Mouse (Mus musculus): ENCODE measurements around the gene Gle1. TPM values are rescaled to one million over a fixed set of nuclear protein-coding genes. Genes with fewer than 3 reads are reported as not detected.
"Not testable (repeated sequence)": the region's sequence is repeated elsewhere in the genome, so short reads cannot be mapped to it uniquely, and the experiment has no call there.

Gene Gle1
- 10 to 100 TPM; 25.9 to 26.8 TPM for total RNA-seq (2021)

- peak; percentile 98 for DNase-seq
These were observed at the start of gene Gle1 for GRCm38 (mm10) chr2:29934906-29935599. Gene Gle1 (plus strand): TSS chr2:29935426.

DNA sequence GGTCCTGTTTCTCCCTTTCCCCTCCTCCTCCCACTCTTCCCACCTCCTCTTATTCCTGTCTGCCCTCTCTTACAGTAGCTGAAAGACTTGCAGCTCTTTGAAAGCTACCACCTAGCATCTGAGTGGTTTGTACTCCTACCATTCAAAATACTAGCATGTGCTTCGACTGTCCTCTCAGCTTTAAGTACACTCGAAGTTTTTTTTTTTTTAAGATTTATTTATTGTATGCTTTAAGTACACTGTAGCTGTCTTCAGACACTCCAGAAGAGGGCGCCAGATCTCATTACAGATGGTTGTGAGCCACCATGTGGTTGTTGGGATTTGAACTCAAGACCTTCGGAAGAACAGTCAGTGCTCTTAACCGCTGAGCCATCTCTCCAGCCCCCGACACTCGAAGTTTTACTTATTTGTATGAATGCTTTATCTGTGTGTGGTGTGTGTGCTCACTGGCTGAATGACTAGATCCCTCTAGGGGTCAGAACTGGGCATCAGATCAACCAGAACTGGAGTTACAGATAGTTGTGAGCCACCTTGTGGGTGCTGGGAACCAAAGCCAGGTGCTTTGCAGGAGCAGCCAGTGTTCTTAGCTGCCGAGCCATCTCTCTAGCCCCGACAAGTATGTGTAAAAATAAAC, 48.5 kb upstream of the Gle1 start:
- not testable (repeated sequence) for DNase-seq

DNA sequence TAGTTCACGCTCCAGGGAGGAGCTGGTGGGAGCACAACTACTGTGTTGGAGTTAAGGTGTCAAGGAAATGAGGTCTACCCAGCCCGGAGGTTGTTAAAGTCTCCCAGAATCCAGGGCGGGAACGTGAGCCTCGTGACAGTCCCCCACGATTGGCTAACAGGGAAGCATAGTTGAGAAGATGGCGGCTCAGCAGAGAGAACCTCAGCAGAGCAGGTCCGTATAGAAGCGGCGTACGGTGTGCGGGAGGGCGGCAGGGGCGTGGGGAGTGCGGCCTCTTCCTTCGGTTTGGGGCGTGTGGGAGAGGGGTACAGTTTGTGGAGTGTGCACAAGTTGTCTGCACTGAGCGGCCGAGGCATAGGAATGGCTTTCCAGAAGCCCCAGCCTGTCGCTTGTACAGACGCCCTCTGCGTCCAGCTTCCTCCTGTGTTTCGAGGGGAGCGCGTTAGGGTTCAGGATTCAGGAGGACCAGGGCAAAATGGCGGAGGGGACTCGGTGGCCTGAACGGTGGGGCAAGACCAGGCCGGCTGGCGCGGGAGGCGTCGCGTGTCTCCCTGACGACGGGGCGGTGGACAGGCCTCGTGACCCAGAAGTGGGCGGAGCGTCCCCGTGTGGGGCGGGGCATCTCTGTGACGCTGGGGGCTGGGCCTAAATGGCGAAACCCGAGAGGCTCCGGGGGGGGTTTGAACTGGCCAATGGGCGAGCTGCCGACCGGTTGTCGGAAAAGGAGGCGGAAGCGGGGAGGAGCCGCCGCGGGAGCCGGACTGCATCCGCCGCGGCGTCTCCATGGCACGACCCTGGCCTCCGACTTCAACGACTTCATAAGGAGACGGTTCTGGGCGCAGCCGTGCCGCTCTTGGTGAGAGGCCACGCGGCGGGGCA, 45.9 kb upstream of the Gle1 start, which contains the start of gene Odf2:
Odf2 (plus strand) TSS at position 156 of the 879 bp plus-strand sequence.
- DNase-seq = peak; percentile 100

- DNase-seq = peak; percentile 85
These were observed 45.0 kb upstream of the Gle1 start for GRCm38 (mm10) chr2:29889991-29890833.

GRCm38 (mm10) chr2:29891773-29892172, 43.5 kb upstream of the Gle1 start:
- no peak for DNase-seq

DNA sequence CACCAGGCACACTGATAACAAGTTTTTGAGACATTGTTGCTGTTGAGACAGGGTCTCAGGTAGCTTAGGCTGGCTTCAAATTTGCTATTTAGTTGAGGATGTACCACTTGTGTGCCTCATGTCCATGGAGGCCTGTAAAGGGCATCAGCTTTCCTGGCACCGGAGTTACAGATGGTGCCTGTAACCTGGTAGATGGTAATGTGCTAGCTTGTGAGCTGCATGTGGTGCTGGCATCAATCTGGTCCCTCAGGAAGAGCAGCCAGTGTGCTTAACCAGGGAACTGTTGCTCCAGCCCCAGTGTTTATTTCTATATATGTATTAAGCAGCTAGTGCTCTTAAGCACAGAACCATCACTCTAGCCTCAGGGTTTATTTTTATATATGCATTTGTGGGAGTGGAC, 39.2 kb upstream of the Gle1 start:
- DNase-seq = no peak

DNA sequence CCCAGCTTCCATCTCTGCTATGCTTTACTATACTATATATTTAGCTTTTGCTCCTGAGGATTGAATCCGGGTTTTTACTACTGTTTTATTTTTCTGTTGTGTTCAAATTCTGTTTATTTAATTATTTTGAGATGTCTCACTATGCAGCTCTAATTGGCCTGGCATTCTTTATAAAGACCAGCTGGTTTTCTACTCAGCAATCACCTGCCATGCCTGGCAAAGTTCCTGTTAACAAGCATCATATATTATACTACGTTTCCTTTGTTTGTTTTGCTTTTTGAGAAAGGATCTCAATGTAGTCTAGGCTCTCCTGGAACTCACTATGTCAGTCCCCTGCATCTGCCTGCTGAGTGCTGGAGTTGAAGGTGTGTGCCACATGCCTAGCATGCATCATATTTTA, 37.9 kb upstream of the Gle1 start:
- no peak for DNase-seq

DNA sequence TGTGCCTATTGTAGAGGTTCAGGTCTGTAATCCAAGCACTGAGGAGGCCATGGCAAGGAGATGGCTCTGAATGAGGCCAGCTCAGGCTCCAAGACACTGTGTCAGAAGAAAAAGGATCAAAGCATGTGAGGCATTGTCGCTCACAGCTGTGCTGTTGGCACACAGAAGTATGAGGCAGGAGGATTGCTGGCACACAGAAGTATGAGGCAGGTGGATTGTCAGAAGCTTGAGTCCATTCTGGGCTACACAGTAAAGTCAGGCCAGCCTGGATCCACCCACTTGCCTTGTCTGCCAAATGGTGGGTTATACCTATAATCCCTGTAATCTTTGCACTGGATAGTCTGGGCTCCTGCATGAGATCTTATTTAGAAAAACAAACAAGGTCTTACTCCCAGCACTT, 37.1 kb upstream of the Gle1 start:
- no peak for DNase-seq

DNA sequence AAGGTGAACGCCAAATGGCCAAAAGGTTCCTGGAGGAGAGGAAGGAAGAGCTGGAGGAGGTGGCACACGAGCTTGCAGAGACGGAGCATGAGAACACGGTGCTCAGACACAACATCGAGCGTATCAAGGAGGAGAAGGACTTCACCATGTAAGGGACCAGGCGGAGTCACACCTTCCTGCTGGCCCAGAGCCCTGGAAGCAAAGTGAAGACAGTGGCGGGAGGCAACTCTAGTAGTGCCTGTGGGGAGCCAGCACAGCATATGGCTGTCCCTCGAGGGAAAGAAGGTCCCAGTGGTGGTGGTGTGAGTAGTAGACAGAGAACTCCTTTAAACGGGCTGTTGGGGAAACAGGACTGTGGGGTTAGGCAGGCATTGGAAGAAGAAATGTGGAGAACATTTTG, 33.0 kb upstream of the Gle1 start:
- DNase-seq = no peak

DNA sequence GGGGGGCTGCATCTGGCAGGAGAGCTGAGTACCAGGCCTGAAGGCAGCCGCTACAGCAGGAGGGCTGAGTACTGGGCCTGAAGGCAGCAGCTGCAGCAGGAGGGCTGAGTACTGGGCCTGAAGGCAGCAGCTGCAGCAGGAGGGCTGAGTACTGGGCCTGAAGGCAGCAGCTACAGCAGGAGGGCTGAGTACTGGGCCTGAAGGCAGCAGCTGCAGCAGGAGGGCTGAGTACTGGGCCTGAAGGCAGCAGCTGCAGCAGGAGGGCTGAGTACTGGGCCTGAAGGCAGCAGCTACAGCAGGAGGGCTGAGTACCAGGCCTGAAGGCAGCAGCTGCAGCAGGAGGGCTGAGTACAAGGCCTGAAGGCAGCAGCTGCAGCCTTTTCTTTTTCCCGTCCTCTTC, 27.1 kb upstream of the Gle1 start:
- DNase-seq = not testable (repeated sequence)

GRCm38 (mm10) chr2:29910042-29910441, 25.2 kb upstream of the Gle1 start:
- no peak for DNase-seq

GRCm38 (mm10) chr2:29917621-29918020, 17.6 kb upstream of the Gle1 start:
- DNase-seq = no peak

DNA sequence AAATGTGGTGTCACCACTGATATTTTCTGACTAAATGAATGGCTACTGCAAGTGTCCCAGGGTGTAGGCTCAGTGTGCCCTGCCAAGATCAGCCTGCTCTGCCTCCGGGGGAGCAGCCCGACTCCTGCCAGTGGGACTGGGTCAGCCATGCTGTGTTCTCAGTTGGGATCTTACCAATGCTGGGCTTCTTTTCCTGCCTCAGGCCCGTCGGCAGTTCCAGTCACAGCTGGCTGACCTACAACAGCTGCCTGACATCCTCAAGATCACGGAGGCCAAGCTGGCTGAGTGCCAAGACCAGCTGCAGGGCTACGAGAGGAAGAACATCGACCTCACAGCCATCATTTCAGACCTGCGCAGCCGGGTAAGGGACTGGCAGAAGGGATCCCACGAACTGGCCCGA, 13.2 kb upstream of the Gle1 start:
- DNase-seq = peak; percentile 84

- DNase-seq = no peak
These were observed 8.7 kb upstream of the Gle1 start for GRCm38 (mm10) chr2:29926542-29926941.

DNA sequence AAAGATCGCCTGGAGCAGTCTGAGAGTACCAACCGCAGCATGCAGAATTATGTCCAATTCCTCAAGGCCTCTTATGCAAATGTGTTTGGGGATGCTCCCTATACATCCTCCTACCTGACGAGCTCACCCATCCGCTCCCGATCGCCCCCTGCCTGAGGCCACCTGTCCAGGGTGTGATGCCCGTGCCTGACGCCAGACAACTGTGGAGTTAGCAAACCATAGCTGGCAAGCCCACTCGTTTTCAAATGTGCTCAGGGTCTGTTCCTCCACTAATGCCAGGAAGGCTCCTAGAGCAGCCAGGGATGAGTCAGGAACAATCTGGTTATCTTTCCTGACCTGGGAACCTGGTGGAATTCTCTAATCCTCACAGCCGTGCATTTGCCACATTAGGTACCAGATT, 4.7 kb upstream of the Gle1 start:
- no peak for DNase-seq

DNA sequence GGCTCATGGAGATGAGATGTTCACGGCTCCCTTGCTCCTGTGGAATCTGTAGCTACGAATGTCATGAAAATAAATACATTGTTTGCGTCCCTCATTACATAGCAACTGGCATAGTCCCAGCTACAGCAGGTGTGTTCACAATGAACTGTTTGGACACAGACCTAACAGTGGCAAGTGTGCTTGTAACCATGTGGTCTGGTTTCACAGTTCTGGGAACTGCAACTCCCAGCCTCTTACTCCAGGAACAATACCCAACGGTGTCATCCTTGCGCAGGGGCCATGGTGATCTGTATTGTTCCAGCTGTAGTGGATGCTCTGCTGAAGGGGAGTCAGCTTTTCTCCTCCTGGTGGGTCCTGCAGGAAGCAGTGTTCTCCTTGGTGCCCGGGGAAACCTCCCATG, 4.0 kb upstream of the Gle1 start:
- no peak for DNase-seq

DNA sequence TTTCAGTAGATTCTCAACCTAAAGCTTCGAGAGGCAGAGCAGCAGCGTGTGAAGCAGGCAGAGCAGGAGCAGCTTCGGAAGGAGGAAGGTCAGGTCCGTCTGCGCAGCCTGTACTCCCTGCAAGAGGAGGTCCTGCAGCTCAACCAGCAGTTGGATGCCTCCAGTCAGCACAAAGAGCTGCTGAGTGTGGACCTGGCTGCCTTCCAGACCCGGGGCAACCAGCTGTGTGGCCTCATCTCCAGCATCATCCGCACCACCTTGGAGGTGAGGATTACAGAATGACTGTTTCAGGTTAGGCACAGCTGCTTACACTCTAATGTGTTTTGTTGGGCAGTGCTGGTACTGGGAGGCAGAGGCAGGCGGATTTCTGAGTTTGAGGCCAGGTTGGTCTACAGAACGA, 4.8 kb downstream of the Gle1 start:
- DNase-seq = no peak

- no peak for DNase-seq
These were observed 5.6 kb downstream of the Gle1 start for GRCm38 (mm10) chr2:29940826-29941225.

- DNase-seq = peak; percentile 26
These were observed 9.5 kb downstream of the Gle1 start for GRCm38 (mm10) chr2:29944723-29945122.

- DNase-seq = no peak
These were observed 13.7 kb downstream of the Gle1 start for GRCm38 (mm10) chr2:29948896-29949295.

- DNase-seq = no peak
These were observed 26.0 kb downstream of the Gle1 start for GRCm38 (mm10) chr2:29961246-29961645.

All from heart, postnatal 4 days (tissue).